Mouse (Mus musculus) heart, embryonic 14.5 days (tissue): ENCODE data around the gene Apbb1. TPM values are rescaled to one million over a fixed set of nuclear protein-coding genes. Genes with fewer than 3 reads are reported as not detected.

Experiments used
- ATAC-seq: fragments of 200-750 bp; cut with Nextera tagmentation; 2 replicates; pipeline ENCODE4 v1.8.0; 2017; ENCODE audit warnings: low read depth, moderate TSS enrichment; ENCODE audit not compliant: insufficient number of reproducible peaks, insufficient read depth, low FRiP score
- H3K27ac ChIP-seq, 2 experiments: fragments of 200-500 bp in 1 of 2; fragments of 300-500 bp in 1 of 2; sonication (generic) in 1 of 2; replicated peaks in 1 of 2; 2 replicates each; pipeline ENCODE4 v1.5.1; 2012 to 2014; ENCODE audit warnings: low read depth in 2 of 2, low read length in 2 of 2, control low read depth in 1 of 2, mild to moderate bottlenecking in 1 of 2, mixed read lengths in 1 of 2; ENCODE audit not compliant: control insufficient read depth in 1 of 2, insufficient read depth in 1 of 2
- H3K27me3 ChIP-seq: fragments of 300-500 bp; sonication (generic); 2 replicates; pipeline ENCODE4 v1.6.1; 2014; ENCODE audit warnings: mild to moderate bottlenecking, low read length, control low read depth; ENCODE audit not compliant: control insufficient read depth, insufficient read depth
- H3K36me3 ChIP-seq: fragments of 300-500 bp; sonication (generic); 2 replicates; pipeline ENCODE4 v1.6.1; 2014; ENCODE audit warnings: mild to moderate bottlenecking, control low read depth, low read length, mixed read lengths; ENCODE audit not compliant: control insufficient read depth, insufficient read depth
- H3K4me1 ChIP-seq, 2 experiments: fragments of 200-500 bp in 1 of 2; fragments of 300-500 bp in 1 of 2; sonication (generic) in 1 of 2; 2 replicates each; pipeline ENCODE4 v1.6.1; 2012 to 2014; ENCODE audit warnings: low read length in 2 of 2, control low read depth in 1 of 2, mixed read lengths in 1 of 2; ENCODE audit not compliant: control insufficient read depth in 2 of 2, insufficient read depth in 2 of 2
- H3K4me2 ChIP-seq: fragments of 300-500 bp; sonication (generic); 2 replicates; pipeline ENCODE4 v1.6.1; 2014; ENCODE audit warnings: mild to moderate bottlenecking, low read length
- H3K4me3 ChIP-seq, 2 experiments: fragments of 200-500 bp in 1 of 2; fragments of 300-500 bp in 1 of 2; sonication (generic) in 1 of 2; 2 replicates each; pipeline ENCODE4 v1.5.1; 2012 to 2014; ENCODE audit warnings: low read length in 2 of 2, mild to moderate bottlenecking in 2 of 2, control low read depth in 1 of 2, low read depth in 1 of 2, moderate library complexity in 1 of 2; ENCODE audit not compliant: control insufficient read depth in 1 of 2, insufficient read depth in 1 of 2
- H3K9ac ChIP-seq: fragments of 300-500 bp; sonication (generic); 2 replicates; pipeline ENCODE4 v1.6.1; 2014; ENCODE audit warnings: mild to moderate bottlenecking, low read length
- H3K9me3 ChIP-seq: fragments of 300-500 bp; sonication (generic); 2 replicates; pipeline ENCODE4 v1.6.1; 2016; ENCODE audit warnings: low read length, control low read depth; ENCODE audit not compliant: control insufficient read depth
- WGBS: fragments of 180-500 bp; shearing (Covaris S2); extraction: QIAGEN DNeasy Blood & Tissue Kit; methylation state at CpG from one replicate; pipeline ENCODE4 v1.1.7; 2014; 5-methylcytosine and 5-hydroxymethylcytosine counted together
- polyA plus RNA-seq: library from polyadenylated mRNA; unstranded; fragments of >200 nt; fragmentation: Nextera tagmentation; extraction: Ambion mirVana; gene quantifications from 2 replicates; pipeline ENCODE4 v1.2.1, GENCODE M21; 2014

Apbb1 gene
- polyA plus RNA-seq, 1 experiment from 2014 or later = 39.6 TPM

DNA sequence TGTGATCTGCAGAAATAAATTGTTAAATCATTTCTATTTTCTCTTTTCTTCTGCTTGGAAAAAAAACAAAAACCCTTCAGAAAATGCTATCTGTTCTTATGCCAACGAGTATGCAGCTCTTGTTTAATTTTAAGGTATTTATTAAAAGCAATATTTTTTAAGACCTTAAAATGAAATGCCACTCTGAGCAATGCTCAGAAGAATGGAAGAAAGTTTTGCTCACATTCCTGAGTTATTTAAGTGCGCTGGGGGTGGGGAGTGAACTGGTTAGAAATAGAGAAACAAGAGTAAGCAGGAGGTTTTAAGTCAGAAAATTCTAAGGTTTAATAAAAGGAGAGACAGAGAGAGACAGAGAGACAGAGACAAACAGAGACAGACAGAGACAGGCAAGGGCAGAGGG is 61.7 kb downstream of the Apbb1 start:
- no peak overlapping the region for H3K27ac ChIP-seq
- H3K4me1 ChIP-seq = peaks cover 3 to 8% of the 10 kb centered on the region in 2 experiments; a peak in 2 of 4 replicates
- no peak overlapping the region for H3K4me2 ChIP-seq
- H3K4me3 ChIP-seq = no peak overlapping the region
- H3K9me3 ChIP-seq = no peaks in the 10 kb centered on the region
- H3K9ac ChIP-seq = no peak overlapping the region
- no peaks in the 10 kb centered on the region for H3K36me3 ChIP-seq
- WGBS = 68% methylated on average over 2 of the region's 2 CpGs
- ATAC-seq = no peak
- H3K27me3 ChIP-seq = no peaks in the 10 kb centered on the region

DNA sequence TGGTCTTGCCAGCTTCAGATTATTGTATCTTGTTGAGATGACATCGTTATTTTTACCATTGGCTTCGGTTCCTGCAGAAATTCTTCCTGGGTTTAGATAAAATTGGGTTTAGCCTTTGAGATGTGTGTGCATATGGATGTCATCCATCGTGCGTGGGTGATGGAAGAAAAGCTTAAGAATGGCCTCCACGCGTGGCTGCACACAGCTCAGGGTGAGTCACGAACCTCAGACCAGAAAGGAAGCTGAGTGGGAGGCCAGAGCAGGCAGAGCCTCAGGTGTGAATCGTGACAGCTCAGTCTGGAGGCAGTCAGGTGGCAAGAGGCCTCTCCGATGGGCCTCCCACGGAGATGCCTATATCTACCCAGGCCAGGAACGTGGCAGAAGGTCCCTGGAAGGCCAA is 62.1 kb downstream of the Apbb1 start:
- H3K4me2 ChIP-seq = no peak overlapping the region
- H3K27ac ChIP-seq = no peak overlapping the region
- H3K36me3 ChIP-seq = no peaks in the 10 kb centered on the region
- ATAC-seq = no peak
- WGBS = 70% methylated on average over 11 of the region's 11 CpGs
- peaks cover 3 to 8% of the 10 kb centered on the region in 2 experiments; a peak in 2 of 4 replicates for H3K4me1 ChIP-seq
- no peak overlapping the region for H3K9ac ChIP-seq
- no peaks in the 10 kb centered on the region for H3K9me3 ChIP-seq
- no peaks in the 10 kb centered on the region for H3K27me3 ChIP-seq
- no peak overlapping the region for H3K4me3 ChIP-seq

DNA sequence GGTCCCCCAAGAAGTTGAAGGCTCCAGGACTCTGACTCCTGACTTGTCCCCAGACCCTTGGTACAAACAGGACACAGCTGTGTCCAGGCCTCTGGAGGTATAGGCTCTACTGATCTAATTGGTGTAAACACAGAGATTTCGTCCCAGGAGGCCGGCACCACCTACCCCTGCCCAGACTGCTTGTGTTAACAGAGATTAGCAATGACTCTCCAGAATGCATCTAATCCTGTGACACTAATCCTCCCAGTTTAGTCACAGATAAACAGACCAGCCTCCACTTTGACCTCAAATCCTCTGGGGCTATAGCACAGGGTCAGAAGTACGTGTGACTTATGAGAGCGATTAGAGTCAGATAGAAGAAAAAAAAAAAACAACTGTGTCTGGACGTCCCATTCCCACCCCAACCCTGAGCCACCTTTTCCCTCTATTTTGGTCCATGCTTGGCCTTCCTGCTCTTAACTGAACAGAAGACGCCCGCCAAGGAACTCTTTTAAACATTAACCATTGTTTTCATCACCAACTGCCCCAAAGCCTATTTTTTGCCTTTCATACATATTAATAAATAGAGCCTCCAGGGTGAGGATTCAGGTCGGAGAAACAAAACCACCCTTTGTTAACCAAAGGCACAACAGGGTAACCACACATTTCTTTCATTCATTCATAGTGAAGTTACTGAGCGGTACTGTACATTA is 64.6 kb downstream of the Apbb1 start:
- no peak for ATAC-seq
- Histone ChIP-seq H3K4me3 (no peak overlapping the region), H3K9me3 (no peaks in the 10 kb centered on the region), H3K9ac (no peak overlapping the region), H3K4me1 (peaks cover 3 to 8% of the 10 kb centered on the region in 2 experiments; a peak in 2 of 4 replicates), H3K27me3 (no peaks in the 10 kb centered on the region), H3K36me3 (no peaks in the 10 kb centered on the region), H3K27ac (no peak overlapping the region), H3K4me2 (no peak overlapping the region)
- WGBS = 39% methylated on average over 9 of the region's 9 CpGs

DNA sequence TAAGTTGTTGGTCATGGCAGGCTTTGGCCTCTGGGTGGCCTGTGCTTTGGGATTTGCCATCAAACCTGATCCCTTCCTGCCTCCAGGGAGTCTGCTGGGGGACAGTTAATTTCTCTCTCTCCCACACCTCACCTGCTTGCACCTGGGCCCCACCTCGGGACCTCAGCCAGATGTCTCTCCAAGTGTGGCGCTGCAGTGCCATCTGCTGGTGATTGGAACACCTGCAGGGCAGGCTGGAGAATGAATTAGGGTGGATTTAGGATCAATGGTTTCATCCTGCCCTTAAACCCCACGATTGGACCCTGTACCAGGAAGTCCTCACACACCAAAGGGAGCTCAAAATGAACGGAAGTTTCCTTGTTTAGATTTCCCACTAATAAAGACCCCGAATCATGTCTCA is 66.3 kb downstream of the Apbb1 start:
- peaks cover 2 to 8% of the 10 kb centered on the region in 2 experiments; a peak in 2 of 4 replicates for H3K4me1 ChIP-seq
- H3K4me2 ChIP-seq = no peak overlapping the region
- WGBS = 8% methylated on average over 5 of the region's 5 CpGs
- no peaks in the 10 kb centered on the region for H3K36me3 ChIP-seq
- no peak overlapping the region for H3K9ac ChIP-seq
- ATAC-seq = no peak
- no peak overlapping the region for H3K4me3 ChIP-seq
- H3K9me3 ChIP-seq = no peaks in the 10 kb centered on the region
- H3K27me3 ChIP-seq = no peaks in the 10 kb centered on the region
- no peak overlapping the region for H3K27ac ChIP-seq

DNA sequence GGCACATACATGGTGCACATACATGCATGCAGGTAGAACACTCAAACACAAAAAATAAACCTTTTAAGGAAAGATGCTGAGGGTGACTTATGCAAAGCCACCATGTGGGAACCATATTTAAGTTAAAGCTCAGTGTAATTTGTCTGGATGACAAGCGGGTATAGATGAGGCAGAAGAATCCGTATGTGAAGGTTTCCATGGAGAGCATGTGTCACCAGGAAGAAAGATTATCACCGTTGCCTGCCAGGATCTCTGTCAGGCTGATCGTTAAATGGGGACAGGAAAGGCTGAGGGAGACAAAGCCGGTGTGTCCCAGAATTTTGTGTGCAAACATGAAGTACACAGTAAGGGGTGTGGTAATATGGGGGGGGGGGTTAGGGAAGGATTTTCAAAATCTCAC is 66.9 kb downstream of the Apbb1 start:
- Histone ChIP-seq H3K4me1 (0 out of 4 replicates have a peak, but pooled peaks cover 0 to 9% of the 10 kb centered on the region in 2 experiments), H3K27me3 (no peaks in the 10 kb centered on the region), H3K36me3 (no peaks in the 10 kb centered on the region), H3K4me2 (no peak overlapping the region), H3K27ac (no peak overlapping the region), H3K9ac (no peak overlapping the region), H3K4me3 (no peak overlapping the region), H3K9me3 (no peaks in the 10 kb centered on the region)
- ATAC-seq = no peak
- WGBS = 56% methylated on average over 5 of the region's 5 CpGs

DNA sequence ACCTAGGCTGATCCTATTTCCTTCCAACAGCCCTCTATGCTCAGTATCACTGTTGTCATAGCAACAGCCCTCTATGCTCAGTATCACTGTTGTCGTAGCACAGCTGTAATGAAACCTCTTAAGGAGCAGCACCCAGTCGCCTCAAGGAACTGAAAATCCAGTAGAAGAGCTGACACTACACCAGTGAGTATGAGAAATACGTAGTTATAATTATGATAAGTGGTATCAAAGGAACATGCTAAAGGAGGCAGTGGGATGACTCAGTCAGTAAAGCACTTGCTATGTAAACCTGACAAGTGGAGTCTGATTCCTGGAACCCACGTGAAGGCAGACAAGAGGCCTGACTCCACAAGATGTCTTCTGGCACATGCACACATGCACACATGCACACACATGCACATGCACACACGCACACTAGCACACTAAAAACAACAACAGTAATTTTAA is 67.6 kb downstream of the Apbb1 start:
- ATAC-seq = no peak
- H3K4me3 ChIP-seq = no peak overlapping the region
- H3K27me3 ChIP-seq = no peaks in the 10 kb centered on the region
- H3K4me1 ChIP-seq = 0 out of 4 replicates have a peak, but pooled peaks cover 0 to 9% of the 10 kb centered on the region in 2 experiments
- no peak overlapping the region for H3K4me2 ChIP-seq
- H3K9ac ChIP-seq = no peak overlapping the region
- H3K36me3 ChIP-seq = no peaks in the 10 kb centered on the region
- 46% methylated on average over 5 of the region's 5 CpGs for WGBS
- no peaks in the 10 kb centered on the region for H3K9me3 ChIP-seq
- H3K27ac ChIP-seq = no peak overlapping the region

DNA sequence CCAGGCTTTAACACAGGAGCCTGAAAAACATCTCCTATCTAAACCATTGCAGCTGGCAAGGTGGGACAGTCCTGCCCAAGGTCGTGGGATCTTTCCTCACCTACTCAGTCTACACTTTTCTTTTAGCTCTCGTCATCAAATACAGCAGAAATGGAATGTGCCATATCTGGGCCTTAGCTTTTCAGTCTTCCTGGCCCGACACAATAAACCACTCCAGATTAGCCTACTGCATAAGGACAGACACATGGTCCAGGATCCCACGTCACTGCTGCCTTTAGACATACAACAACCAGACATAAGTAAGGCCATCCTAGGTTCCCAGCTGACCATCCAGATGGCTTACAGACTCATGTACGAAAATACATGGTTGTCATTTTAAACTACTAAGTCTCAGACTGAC is 71.3 kb downstream of the Apbb1 start:
- Histone ChIP-seq H3K4me2 (no peak overlapping the region), H3K4me1 (peaks cover 3 to 14% of the 10 kb centered on the region in 2 experiments; a peak in 2 of 4 replicates), H3K27me3 (no peaks in the 10 kb centered on the region), H3K27ac (peak overlapping the region in 1 of 2 experiments; percentile 46; a peak in 2 of 4 replicates), H3K4me3 (no peak overlapping the region), H3K9me3 (no peaks in the 10 kb centered on the region), H3K9ac (no peak overlapping the region), H3K36me3 (no peaks in the 10 kb centered on the region)
- WGBS = 28% methylated on average over 5 of the region's 5 CpGs
- no peak for ATAC-seq
